Mouse (Mus musculus) liver, adult 2 months (tissue): ENCODE measurements at regions not wholly inside any gene's neighbourhood (a gene's known extent, or its start where the extent isn't known, plus 50 kb on each side); places are given as distances from the start of the nearest gene placed in this dataset.
"Not testable (repeated sequence)": the region's sequence is repeated elsewhere in the genome, so short reads cannot be mapped to it uniquely, and the experiment has no call there.

ENCODE experiments used
- DNase-seq: peaks from one replicate; pipeline ENCODE4 v3.0.0-alpha.2; 2011; ENCODE audit warnings: low read depth, low spot score; ENCODE audit errors: extremely low read depth
- H3K27ac ChIP-seq: fragments of 200-500 bp; replicated peaks from 2 replicates; pipeline ENCODE4 v1.5.1; 2012; ENCODE audit warnings: low read depth, mild to moderate bottlenecking, control low read depth, inconsistent platforms, low read length; ENCODE audit not compliant: insufficient read depth
- H3K27me3 ChIP-seq: fragments of 200-500 bp; 2 replicates; pipeline ENCODE4 v1.6.1; 2012; ENCODE audit warnings: mild to moderate bottlenecking, moderate library complexity, low read length, inconsistent platforms; ENCODE audit not compliant: control insufficient read depth, insufficient read depth
- H3K36me3 ChIP-seq: fragments of 200-500 bp; 2 replicates; pipeline ENCODE4 v1.6.1; 2012; ENCODE audit warnings: low read length, inconsistent platforms; ENCODE audit not compliant: control insufficient read depth, insufficient read depth
- H3K4me1 ChIP-seq: fragments of 200-500 bp; 2 replicates; pipeline ENCODE4 v1.6.1; 2011; ENCODE audit warnings: low read length; ENCODE audit not compliant: control insufficient read depth, insufficient read depth
- H3K4me3 ChIP-seq: fragments of 200-500 bp; 2 replicates; pipeline ENCODE4 v1.5.1; 2011; ENCODE audit warnings: low read depth, mild to moderate bottlenecking, control low read depth, low read length, moderate library complexity; ENCODE audit not compliant: insufficient read depth
- H3K79me2 ChIP-seq: fragments of 200-500 bp; 2 replicates; pipeline ENCODE4 v1.6.1; 2012; ENCODE audit warnings: inconsistent platforms, mild to moderate bottlenecking, low read length, moderate library complexity; ENCODE audit not compliant: control insufficient read depth, insufficient read depth
- H3K9ac ChIP-seq: fragments of 200-500 bp; 2 replicates; pipeline ENCODE4 v1.6.1; 2012; ENCODE audit warnings: low read depth, mild to moderate bottlenecking, control low read depth, inconsistent platforms, low read length
- CTCF ChIP-seq: fragments of 200-500 bp; IDR thresholded peaks from 2 replicates; pipeline ENCODE4 v1.5.1; 2011; ENCODE audit warnings: low read depth, low read length, control low read depth
- POLR2A ChIP-seq: fragments of 200-500 bp; IDR thresholded peaks from 2 replicates; pipeline ENCODE4 v1.6.1; 2011; ENCODE audit warnings: low read length, control low read depth; ENCODE audit not compliant: insufficient read depth; ENCODE audit errors: extremely low read depth
- WGBS: fragments of 180-500 bp; shearing (Covaris S2); methylation state at CpG from one replicate; pipeline ENCODE4 v1.1.7; 2018; 5-methylcytosine and 5-hydroxymethylcytosine counted together

DNA sequence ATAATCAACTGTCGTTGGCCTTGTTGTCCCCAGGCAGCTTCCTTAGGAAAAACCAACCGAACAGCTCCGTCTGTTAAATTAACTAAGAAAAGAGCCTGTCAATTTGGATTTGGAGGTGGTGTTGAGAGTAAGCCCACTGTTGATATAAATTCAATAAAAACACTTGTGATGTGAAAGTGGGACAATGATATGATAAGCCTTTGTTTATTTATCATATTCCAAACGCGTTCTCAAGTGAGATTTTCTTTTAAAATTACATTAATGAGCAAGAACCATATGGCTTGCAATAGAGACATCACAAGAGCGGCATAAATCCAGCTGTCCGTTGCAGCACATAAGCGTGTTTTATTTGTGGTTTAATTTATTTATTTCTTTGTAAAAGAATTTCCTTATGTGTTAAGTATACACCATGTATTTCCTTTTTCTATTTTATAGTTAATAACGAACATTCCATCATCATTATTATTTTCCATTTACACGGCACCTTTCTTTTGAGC is 307.5 kb upstream of the Cwc22 start:
- WGBS: 81% methylated on average over 10 of the region's 10 CpGs
- Histone ChIP-seq H3K4me1 (no peaks in the 10 kb centered on the region), H3K36me3 (no peaks in the 10 kb centered on the region), H3K27me3 (no peaks in the 10 kb centered on the region), H3K9ac (no peak overlapping the region), H3K4me3 (no peak overlapping the region), H3K27ac (no peak overlapping the region), H3K79me2 (no peaks in the 10 kb centered on the region)
- TF ChIP-seq POLR2A: no peak
- no peak for TF ChIP-seq CTCF
- DNase-seq: no peak

DNA sequence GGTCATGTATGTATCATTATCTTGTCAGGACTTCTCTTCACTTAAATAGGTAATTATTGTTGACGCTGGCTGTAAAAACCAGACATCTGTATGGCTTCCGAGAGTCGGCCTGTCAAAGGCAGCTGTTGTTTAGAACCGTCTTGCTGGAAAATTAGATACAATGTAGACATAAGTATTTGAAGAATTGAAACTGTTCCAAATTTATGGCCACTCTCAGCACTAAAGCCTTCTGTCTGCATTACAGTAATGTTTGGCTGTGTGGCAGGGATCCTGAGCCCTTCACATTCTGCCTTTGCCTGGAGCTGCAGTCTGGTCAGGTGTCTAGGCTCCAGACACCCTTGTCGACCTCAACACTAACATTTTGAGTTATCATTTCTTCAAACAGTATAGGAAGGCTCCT is 300.2 kb upstream of the Cwc22 start:
- TF ChIP-seq POLR2A (no peak), CTCF (no peak)
- DNase-seq: no peak
- Histone ChIP-seq H3K27me3 (no peaks in the 10 kb centered on the region), H3K36me3 (no peaks in the 10 kb centered on the region), H3K9ac (no peak overlapping the region), H3K4me3 (no peak overlapping the region), H3K4me1 (no peaks in the 10 kb centered on the region), H3K27ac (no peak overlapping the region), H3K79me2 (no peaks in the 10 kb centered on the region)
- 81% methylated on average over 5 of the region's 5 CpGs for WGBS

DNA sequence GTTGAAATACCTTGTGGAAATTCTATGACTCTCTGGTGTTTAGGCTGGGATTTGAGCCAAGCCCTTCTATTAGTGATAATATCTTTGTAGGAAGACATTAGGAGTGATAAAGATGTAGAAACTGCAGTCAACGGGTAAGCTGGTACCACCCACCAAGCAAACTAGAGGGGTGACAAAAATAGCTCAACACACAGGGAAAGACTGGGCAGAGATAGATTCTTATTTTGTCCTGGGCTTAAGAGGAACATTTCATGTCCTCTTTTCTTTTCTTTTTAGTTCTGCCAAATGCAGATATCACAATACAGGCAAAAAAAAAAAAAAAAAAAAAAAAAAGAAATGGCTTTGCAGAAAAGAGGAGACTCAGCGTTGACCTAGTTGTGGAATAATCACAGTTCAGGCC is 294.1 kb upstream of the Cwc22 start:
- Histone ChIP-seq H3K9ac (no peak overlapping the region), H3K36me3 (no peaks in the 10 kb centered on the region), H3K4me1 (no peaks in the 10 kb centered on the region), H3K4me3 (no peak overlapping the region), H3K27me3 (no peaks in the 10 kb centered on the region), H3K79me2 (no peaks in the 10 kb centered on the region), H3K27ac (no peak overlapping the region)
- 66% methylated on average over 2 of the region's 2 CpGs for whole genome bisulfite sequencing
- DNase-seq: no peak
- TF ChIP-seq CTCF: no peak
- no peak for TF ChIP-seq POLR2A

DNA sequence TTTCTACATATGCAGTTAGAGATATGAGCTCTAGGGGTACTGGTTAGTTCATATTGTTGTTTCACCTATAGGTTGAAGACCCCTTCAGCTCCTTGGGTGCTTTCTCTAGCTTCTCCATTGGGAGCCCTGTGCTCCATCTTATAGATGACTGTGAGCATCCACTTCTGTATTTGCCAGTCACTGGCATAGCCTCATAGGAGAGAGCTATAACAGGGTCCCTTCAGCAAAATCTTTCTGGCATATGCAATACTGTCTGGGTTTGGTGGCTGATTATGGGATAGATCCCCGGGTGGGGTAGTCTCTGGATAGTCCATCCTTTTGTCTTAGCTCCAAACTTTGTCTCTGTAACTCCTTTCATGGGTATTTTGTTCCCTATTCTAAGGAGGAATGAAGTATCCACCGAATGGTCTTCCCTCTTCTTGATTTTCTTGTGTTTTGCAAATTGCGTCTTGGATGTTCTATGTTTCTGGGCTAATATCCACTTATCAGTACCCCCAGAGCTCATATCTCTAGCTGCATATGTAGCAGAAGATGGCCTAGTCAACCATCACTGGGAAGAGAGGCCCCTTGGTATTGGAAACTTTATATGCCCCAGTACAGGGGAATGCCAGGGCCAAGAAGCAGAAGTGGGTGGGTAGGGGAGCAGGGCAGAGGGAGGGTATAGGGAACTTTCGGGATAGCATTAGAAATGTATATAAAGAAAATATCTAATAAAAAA is 279.4 kb upstream of the Cwc22 start:
- not testable (repeated sequence) for DNase-seq, H3K27me3 ChIP-seq, H3K4me1 ChIP-seq, H3K79me2 ChIP-seq, H3K9ac ChIP-seq, H3K4me3 ChIP-seq, H3K27ac ChIP-seq, H3K36me3 ChIP-seq
- 84% methylated on average over 4 of the region's 4 CpGs for WGBS

DNA sequence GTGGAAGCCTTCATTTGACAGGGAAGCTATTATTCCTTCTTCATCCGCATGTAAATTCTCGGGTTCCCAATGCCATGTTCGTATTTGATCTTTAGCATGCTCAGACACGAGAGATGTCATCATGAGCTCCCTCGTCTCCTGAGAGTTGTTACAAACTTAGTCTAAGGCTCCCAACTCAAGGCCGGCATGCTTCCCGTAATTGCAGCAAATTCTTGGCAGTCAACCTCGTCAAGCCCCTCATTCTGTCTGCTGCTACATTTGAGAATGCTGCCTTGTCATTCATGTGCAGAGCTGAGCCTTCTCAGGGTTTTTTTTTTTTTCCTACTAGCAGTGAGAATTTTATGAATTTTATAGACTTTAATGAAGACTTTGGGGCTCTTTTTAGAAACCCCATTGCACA is 268.3 kb upstream of the Cwc22 start:
- WGBS: 73% methylated on average over 8 of the region's 8 CpGs
- Histone ChIP-seq H3K36me3 (no peaks in the 10 kb centered on the region), H3K79me2 (no peaks in the 10 kb centered on the region), H3K9ac (no peak overlapping the region), H3K4me3 (no peak overlapping the region), H3K27me3 (no peaks in the 10 kb centered on the region), H3K27ac (no peak overlapping the region), H3K4me1 (no peaks in the 10 kb centered on the region)
- DNase-seq: no peak
- TF ChIP-seq POLR2A (no peak), CTCF (no peak)

DNA sequence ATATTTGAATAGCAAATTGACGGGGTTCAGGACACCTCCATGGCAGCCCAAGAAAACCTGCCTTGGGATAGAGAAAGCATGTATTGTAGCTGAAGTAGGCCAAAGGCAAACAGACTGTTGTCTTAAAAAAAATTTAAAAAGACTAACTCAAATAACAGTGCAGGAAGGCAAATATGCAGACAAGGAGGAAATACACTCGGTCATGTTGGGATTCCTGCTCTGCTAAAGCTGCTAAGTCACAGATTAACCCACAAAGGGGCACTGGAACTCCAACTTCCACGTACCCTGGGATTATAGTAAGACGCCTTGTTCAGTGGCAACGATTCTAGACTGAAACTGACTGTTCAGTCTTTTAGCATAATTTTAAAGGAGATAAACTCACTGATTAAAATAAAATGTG is 258.9 kb upstream of the Cwc22 start:
- Histone ChIP-seq H3K4me3 (no peak overlapping the region), H3K4me1 (no peaks in the 10 kb centered on the region), H3K9ac (no peak overlapping the region), H3K36me3 (no peaks in the 10 kb centered on the region), H3K27ac (no peak overlapping the region), H3K79me2 (no peaks in the 10 kb centered on the region), H3K27me3 (no peaks in the 10 kb centered on the region)
- TF ChIP-seq CTCF (no peak), POLR2A (no peak)
- 50% methylated on average over 5 of the region's 5 CpGs for WGBS
- DNase-seq: no peak
